Mouse (Mus musculus) MEL (cell line): ENCODE measurements around the gene Mypop.

Experiments
- CTCF ChIP-seq, 3 experiments: IDR thresholded peaks in 2 of 3; conservative IDR thresholded peaks in 1 of 3; 2 replicates each; pipeline ENCODE4 v1.5.1; 2011 to 2012; ENCODE audit warnings: low read length in 3 of 3, low read depth in 2 of 3, mild to moderate bottlenecking in 2 of 3, improper control_type of control experiment in 1 of 3, inconsistent platforms in 1 of 3, mixed read lengths in 1 of 3, moderate library complexity in 1 of 3; ENCODE audit not compliant: control insufficient read depth in 1 of 3, insufficient read depth in 1 of 3, poor library complexity in 1 of 3, severe bottlenecking in 1 of 3
- ELF1 ChIP-seq: IDR thresholded peaks from 2 replicates; pipeline ENCODE4 v1.6.1; 2014; ENCODE audit warnings: low read depth, mild to moderate bottlenecking, inconsistent platforms, low read length, improper control_type of control experiment, moderate library complexity
- GABPA ChIP-seq: IDR thresholded peaks from 2 replicates; pipeline ENCODE4 v1.6.1; 2012; ENCODE audit warnings: low read depth, mild to moderate bottlenecking, inconsistent platforms, low read length, improper control_type of control experiment, moderate library complexity
- MAFK ChIP-seq: IDR thresholded peaks from 2 replicates; pipeline ENCODE4 v1.6.1; 2011; ENCODE audit warnings: low read depth, mild to moderate bottlenecking, low read length, improper control_type of control experiment, borderline replicate concordance

DNA sequence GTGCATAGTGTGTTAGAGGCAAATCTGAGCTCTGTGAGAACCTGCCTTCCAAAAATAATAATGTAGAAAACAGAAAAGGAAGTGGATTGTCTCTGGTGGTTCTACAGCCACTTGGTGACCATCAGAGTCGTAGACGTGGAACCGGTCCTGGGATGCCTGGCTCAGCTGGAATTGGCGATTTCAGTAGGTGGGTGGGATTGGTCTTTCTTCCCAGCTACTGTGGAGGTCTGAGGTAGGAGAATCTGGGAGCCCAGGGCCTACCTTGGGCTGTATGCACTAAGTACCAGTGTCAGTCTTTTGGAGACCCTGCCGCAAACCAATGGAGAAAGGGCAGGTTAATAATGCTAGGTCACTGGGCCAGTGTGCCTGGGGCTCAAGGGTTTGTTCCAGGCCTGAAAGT is 2.0 kb downstream of the Mypop start:
- TF ChIP-seq CTCF (IDR thresholded peaks at IDR 0.05 in 2 of 3, conservative IDR thresholded peaks at IDR 0.05 in 1 of 3; ENCODE audit: control insufficient read depth in 1 of 3, insufficient read depth in 1 of 3, low read depth in 2 of 3, low read length in 3 of 3, poor library complexity in 1 of 3, severe bottlenecking in 1 of 3) (no peak), MAFK (no peak), GABPA (no peak), ELF1 (no peak)
